Mouse (Mus musculus): ENCODE results near the gene Nostrin. TPM values are rescaled to one million over a fixed set of nuclear protein-coding genes. Genes with fewer than 3 reads are reported as not detected.
A peak's percentile ranks its signal among the peaks of the same experiment; 100 is the strongest.

Gene Nostrin
- total RNA-seq, 1 experiment from 2014 or later = 1.7 TPM

DNA sequence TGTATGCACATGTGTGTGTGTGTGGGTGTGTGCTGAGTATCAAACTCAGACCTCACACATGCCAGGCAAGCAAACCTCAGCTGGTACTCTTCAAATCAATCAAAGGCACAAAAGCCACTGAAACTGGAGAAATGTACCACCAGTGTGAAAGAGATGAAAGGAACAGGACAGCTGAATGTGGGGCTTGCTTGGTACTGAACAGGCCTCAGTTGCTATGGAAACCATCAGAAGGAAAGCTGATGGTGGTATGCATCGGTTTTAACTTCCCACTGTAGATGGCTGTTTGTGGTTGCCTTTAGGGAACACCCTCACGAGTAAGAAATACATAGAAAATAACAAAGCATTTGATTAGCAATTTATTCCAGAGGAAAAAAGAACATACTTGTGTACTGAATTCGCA lies 10.2 kb upstream of the Nostrin start:
- no peak for ATAC-seq (ENCODE audit: extremely low read depth, insufficient number of reproducible peaks, low FRiP score, poor library complexity, severe bottlenecking)

DNA sequence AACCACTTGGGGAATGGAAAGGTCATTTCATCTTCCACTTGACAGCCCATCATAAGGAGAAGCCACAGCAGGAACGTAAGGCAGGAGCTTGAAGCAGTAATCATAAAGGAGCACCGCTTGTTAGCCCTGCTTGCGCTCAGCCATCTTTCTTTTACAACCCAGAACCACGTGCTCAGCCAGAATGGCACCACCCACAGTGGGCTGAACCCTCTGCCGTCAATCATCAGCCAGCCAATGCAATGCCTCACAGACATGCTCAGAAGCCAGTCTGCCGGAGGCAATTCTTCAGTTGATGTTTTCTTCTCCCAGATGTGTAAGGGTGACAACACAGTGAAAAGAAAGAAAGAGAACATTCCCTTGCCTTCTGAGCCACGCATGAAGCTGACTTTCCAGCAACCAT lies 7.3 kb upstream of the Nostrin start:
- no peak for ATAC-seq (ENCODE audit: extremely low read depth, insufficient number of reproducible peaks, low FRiP score, poor library complexity, severe bottlenecking)

DNA sequence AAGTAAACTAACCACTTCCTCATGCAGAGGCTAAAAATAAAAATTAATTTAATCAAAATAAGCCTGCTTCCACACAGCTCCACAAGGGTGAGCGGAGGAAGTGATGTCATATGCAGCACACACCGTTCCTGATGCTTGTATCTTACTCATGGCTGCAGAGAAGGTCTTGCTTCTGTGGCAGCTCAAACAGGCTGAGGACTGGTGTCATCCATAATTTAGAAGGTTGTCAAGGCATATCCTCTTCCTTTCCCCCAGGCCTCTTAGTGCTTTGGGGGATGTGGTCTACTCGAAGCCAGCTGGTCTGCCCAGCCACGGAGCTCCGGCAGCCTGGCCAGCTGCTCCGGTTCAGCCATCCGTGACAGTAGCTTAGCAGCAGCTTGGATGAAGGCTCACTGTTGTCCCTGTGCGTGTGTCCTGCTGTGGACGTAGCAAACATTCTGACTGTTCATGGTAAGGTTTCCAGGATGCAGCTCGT lies 6.6 kb upstream of the Nostrin start:
- peak; percentile 55; the same call in 1 of the 2 replicates for ATAC-seq (ENCODE audit: extremely low read depth, insufficient number of reproducible peaks, low FRiP score, poor library complexity, severe bottlenecking)

DNA sequence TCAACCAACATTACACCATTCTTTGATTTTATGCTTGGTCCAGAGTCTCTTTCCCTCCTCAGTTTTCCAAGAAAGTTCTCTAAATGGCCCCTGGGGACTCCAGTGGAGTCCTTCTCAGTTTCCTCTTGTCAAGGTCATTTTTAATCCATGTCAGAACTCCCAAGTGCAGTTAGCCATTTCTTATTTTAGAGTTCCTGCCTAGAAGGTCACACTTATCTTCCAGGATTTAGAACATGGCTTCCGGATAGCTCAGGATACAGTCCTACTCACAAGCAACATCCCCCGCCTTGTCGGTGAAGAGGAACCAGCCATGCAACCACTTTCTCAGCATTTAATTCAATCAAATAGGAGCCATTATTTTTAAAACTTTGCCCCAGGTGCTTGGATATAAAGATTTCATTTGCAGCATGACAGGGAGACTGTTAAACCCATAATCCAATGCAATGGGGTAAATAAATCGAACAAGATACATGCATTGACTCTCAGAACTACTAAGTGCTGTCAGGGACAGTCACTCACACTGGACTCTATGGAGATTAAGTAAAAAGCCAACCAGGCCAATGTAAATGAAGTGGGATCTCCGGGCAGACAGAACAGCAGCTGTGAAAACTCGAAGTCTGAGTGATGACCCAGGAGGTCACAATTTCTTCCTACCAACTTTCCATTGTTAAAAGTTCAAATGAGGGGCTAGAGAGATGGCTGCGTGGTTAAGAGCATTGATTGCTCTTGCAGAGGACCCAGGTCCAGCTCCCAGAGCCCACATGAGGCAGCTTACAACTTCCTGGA lies 6.0 kb upstream of the Nostrin start:
- no peak for ATAC-seq (ENCODE audit: extremely low read depth, insufficient number of reproducible peaks, low FRiP score, poor library complexity, severe bottlenecking)

DNA sequence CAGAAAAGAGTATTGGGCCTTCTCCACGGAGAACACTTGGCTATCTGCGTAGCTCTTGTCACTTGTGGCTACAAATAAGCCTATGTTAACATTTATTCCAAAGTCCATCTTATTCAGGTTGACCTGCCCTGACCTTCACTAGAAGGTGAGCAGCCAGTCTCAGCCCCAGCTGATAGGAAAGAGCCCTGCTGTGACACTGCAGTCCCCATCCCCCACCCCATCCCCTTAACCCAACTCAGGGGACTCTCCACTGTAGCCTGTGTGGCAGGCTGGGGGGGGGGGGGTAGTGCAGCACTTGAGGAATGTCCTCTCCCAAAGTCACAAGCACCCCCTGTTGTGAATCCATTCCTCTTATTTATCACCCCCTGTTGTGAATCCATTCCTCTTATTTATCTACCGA lies 3.6 kb upstream of the Nostrin start:
- no peak for ATAC-seq (ENCODE audit: extremely low read depth, insufficient number of reproducible peaks, low FRiP score, poor library complexity, severe bottlenecking)

DNA sequence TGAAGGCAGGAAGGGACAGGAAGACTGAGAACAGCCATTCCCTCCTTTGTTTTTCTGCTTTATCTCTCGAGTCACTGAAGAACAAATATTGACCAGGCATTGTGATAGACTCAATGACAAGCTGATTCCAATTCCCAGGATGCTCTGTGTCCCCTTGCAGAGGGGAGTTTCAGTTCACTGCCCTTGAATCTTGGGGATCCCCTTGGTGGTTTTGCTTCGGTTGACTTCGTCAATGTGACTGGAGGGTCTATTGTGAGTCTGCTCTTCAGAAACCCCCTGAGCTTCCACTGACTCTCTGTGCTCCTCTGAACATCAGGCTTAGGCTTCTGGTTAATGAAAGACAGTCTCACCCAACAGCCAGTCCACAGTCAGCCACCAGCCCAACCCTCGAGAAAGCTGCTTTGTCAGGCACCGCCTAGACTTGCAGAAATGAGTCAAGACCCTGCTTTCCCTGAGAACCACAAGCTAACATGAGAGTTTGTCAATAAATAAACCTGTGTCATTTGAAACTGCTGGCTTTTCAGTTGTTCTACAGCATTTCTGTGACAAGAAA lies 3.0 kb upstream of the Nostrin start:
- ATAC-seq (ENCODE audit: extremely low read depth, insufficient number of reproducible peaks, low FRiP score, poor library complexity, severe bottlenecking) = no peak

DNA sequence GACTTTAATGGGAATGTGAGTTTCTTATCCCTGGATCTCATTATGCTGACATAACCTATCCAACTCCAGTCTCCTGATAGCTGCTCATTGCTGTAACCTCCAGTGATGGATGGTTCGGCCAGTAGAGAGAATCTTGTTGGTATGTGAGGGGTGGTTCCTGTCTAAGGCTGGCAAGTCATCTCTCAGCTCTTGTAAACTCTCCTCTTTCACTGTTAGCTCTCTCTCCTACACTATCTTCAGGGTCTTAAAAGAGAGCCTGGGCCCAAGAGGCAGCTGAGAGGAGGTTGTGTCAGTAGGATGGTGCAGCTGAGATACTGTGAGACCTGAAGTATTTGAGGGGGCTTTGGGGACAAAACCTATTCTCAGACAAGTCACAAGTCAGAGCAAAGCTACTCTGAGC lies 1.4 kb upstream of the Nostrin start:
- ATAC-seq (ENCODE audit: extremely low read depth, insufficient number of reproducible peaks, low FRiP score, poor library complexity, severe bottlenecking) = no peak

DNA sequence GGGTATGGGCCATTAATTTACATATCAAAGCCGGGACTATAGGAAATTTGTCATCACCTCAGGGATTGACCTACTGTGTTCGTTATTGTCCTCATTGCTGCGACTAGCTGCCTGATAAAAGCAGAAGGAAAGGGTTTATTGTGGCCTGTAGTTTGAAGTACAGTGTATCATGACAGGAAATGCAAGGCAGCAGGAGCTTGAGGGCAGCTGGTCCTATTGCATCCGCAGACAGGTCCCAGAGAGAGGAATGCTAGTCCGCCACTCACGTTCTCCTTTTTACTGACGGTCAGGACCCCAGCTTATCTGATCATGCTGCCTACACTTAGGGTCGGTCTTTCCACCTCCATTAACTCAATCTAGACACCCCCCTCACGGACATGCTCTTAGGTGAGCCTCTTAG lies 663 bp upstream of the Nostrin start:
- ATAC-seq (ENCODE audit: extremely low read depth, insufficient number of reproducible peaks, low FRiP score, poor library complexity, severe bottlenecking) = no peak

DNA sequence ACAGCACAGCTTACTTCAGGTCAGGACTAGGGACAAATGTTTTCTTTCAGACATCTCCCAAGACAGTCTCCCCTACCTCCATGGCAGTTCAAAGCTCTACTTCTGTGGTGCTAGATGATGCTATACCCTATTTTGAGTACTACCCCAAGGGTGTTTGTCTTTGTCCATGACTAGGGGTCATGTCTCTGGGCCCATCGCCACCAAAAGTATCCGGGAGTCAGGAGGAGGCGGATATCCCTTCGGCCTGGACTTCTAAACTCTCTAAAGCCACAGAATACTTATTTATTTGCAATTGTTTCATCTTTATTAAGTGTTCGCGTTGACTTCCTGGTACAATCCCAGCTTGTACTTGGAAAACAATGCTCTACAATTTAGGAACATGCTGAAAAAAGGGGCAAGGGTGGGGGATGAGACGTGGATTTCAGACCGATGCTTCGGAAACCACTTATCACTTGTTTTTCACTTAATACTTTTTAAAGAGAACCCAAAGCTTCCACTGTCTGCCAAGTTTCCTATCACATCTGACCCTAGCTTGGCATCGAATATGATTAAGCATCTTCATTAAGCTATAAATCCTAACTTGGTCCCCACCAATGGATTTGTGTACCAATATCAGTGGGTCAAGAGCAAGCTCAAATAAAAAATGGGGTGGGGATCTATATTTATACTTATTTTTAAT lies 1.9 kb downstream of the Nostrin start:
- ATAC-seq (ENCODE audit: extremely low read depth, insufficient number of reproducible peaks, low FRiP score, poor library complexity, severe bottlenecking) = no peak

DNA sequence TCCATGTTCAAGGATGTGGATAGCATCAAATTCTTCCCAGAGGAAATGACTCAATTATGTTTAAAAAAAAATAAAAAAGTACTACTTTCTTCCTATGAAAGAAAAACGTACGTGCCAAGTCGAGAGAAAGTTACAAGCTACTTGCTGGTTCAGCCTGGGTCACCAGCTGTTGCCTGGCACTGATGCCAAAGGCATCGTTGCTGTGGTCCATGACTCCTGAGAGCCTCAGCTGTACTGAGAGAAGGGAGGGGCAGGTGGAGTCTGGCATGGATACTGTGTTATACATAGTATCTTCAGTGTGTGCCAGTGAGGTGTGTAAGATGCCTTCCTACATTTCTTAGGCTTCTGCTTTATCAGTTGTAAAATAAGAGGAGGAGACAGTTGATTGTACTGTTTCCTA lies 3.2 kb downstream of the Nostrin start:
- ATAC-seq (ENCODE audit: extremely low read depth, insufficient number of reproducible peaks, low FRiP score, poor library complexity, severe bottlenecking) = no peak

DNA sequence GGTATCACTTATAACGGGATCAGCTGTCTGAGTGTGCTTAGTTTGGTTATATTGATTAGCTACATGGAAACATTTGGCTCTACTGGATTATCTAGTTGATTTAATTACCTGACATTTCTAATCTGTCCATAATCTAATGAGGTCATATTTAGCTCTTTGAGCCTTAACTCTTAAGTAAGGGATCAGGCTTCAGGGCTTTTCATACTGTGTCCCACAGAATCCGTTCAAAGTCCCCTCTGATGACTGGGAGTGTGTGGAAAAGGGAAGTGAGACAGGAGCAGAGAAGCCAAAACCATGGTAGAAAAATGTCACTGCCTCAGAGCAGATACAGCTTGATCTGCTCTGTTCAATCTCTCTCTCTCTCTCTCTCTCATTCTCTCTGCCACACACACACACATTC lies 4.6 kb downstream of the Nostrin start:
- ATAC-seq (ENCODE audit: extremely low read depth, insufficient number of reproducible peaks, low FRiP score, poor library complexity, severe bottlenecking) = no peak

DNA sequence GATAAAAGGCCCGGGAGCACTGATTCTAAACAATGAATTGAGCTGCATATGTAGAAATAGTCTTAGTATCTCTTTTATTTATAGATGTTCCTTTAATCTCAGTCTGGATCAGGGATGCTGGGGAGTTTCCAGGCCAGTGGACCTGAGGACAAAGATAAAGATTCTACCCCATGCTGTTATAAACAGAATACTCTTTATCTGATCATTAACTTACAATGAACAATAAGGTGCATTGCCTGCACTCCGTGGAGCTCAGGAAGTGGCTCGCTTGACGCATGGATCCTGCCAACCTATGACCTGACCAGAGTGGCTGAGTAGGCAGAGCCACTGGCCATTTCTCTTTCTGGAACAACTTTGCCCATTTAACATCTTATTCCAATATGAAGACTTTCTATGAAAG lies 5.2 kb downstream of the Nostrin start:
- no peak for ATAC-seq (ENCODE audit: extremely low read depth, insufficient number of reproducible peaks, low FRiP score, poor library complexity, severe bottlenecking)

DNA sequence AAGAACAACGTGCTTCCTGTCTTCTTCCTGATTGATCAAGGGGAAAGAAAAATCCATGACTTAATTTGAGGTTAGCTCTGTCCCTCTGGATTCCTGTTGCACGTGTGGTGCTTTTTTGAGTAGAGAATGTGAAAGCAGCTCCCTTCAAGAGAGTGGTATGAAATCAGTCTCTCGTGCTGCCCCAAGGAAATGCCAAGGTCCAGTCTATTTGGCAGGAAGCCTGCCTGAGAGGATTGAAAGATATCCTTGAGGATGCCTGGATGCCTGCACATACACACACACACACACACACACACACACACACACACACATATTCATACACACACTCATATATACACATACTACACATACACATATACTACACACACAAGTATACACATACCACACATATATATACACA lies 13.1 kb downstream of the Nostrin start:
- ATAC-seq (ENCODE audit: extremely low read depth, insufficient number of reproducible peaks, low FRiP score, poor library complexity, severe bottlenecking) = no peak

DNA sequence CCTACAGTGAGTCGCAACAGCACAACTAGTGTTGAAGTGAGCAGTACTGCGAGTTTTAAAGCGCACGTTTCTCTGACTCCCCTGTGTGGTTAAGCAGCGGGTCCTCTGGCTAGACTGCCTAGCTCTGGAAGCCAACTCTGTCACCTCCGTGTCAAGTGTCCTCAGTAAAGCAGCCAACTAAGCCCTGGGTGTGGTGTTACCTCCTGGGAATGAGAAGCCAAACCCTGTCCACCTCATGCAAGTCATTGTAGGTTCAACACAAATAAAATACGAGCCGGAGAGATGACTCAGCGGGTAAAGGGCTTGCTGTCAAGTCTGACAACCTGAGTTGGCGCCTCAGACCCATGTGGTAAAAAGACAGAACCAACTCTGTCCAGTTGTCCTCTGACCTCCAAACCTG lies 13.6 kb downstream of the Nostrin start:
- ATAC-seq (ENCODE audit: extremely low read depth, insufficient number of reproducible peaks, low FRiP score, poor library complexity, severe bottlenecking) = no peak

DNA sequence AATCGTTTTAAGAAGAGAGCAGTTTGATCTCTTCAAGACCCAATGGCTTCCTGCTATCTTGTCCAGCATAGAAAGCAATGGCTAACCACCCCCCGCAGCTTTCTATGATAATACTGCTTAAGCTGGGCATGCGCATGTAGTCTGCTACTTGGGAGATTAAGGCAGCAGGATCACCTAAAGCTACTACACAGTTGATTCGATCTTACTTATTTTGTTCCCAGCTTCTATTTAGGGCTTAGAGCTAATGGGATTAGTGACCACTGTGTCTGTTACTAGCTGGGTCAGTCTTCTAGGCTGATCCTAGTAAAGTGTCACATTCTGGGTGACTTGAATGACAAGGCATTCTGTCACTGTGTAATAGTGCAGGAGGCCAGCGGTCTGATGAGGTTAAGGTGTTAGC lies 15.2 kb downstream of the Nostrin start:
- ATAC-seq (ENCODE audit: extremely low read depth, insufficient number of reproducible peaks, low FRiP score, poor library complexity, severe bottlenecking) = no peak

DNA sequence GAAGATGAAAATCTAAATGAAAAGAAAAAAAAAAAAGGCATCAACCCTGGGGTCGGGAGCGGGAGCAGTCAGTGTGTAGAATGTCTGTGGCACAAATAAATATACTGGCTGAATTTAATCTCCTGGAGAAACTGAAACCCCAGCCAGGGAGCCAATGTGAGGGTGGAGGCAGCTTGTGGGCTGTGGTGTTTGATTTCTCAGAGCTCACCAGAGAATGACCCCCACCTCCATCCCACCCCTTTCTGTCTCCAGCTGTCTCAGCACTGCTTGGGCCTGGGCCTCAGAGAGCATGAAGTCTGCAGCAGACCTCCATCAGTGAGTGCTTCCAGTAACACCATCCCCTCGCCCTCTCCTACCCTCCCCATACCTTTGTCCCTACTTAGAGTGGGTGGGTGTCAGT lies 20.3 kb downstream of the Nostrin start:
- no peak for ATAC-seq (ENCODE audit: extremely low read depth, insufficient number of reproducible peaks, low FRiP score, poor library complexity, severe bottlenecking)

DNA sequence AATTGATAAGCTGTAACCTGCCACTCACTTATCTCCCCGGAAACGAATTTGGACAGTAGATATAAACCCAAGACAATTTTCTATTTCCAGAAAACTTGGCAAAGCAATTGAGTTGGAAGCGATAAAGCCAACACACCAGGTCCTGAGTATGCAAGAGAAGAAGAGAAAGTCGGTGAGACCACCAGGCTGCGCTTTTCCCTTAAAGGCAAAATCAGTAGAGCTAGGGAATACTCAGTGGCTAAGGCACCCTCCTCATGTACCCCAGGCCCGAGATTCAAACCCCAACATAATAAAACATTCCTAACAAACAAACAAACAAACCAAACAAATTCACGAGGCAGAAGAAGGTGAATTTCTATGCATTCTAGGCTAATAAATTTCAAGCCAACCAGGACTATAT lies 20.7 kb downstream of the Nostrin start:
- no peak for ATAC-seq (ENCODE audit: extremely low read depth, insufficient number of reproducible peaks, low FRiP score, poor library complexity, severe bottlenecking)

DNA sequence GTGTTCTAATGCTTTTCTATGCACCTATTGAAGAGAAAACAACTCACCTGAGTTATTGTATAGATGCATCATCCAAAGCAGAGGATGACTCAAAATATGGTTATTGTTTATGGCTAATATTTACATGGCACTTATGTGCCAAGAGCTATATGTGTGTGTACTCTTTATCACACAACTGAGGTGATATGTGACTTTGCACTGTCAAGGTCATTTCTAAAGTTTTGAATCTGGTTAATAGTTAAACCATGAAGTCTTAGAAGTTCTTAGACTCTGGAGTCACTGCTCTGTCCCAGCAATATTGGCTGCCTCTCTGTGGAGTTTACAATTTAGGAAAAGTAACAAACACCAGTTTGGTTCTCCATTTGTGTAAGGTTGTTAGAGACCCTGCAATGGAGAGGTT lies 23.3 kb downstream of the Nostrin start:
- ATAC-seq (ENCODE audit: extremely low read depth, insufficient number of reproducible peaks, low FRiP score, poor library complexity, severe bottlenecking) = no peak

DNA sequence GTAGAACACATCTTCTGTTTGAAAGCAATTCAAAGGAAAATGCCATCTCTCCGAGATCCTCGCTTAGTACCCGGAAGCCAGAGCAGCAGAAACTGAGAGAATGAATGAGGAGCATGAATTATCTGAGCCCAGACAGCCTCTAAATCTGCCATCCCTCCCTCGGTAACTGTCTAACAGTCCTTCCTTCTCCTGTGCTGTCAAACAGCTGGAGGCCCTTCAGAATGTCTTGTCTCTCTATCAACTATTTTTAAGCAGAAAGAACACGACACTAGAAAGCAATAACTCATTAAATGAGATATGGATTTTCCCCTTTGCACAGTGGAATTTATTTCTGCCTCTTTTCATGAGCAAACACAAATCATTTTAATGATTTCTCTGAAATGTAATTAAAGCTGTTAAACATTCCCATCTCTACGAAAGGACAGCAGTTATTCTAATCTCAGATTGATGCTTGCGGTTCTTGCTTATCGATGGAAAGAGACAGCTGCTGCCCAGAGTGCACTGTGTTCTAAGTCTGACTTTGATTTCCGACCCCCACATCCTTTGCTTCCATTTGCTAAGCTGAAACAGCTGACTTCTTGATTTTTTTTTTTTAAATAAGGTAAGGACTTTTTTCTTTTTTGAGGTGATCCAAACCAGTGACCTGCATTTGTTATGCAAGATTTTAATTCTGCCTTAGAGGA lies 34.9 kb downstream of the Nostrin start:
- no peak for ATAC-seq (ENCODE audit: extremely low read depth, insufficient number of reproducible peaks, low FRiP score, poor library complexity, severe bottlenecking)

DNA sequence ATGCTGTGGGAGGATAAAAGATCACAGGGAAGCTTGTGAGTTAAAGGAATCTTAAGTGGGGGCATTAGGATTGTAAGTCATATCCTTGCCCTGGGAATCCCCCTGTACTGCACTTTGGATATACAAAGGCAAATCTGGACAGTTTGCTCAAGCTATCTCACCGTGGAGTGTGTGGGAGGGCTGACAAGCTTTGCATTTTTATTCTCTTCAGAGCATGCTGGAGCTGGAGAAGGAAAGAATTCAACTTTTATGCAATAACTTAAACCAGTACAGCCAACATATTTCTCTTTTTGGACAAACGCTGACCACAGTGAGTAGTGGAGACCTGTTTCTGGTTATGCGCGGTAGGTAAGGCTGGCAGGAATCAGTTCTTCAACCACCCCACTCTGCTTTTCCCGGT lies 39.7 kb downstream of the Nostrin start:
- ATAC-seq (ENCODE audit: extremely low read depth, insufficient number of reproducible peaks, low FRiP score, poor library complexity, severe bottlenecking) = no peak
